Mouse (Mus musculus) lung, postnatal 0 days (tissue): ENCODE measurements around the gene Slc2a1. TPM values are rescaled to one million over a fixed set of nuclear protein-coding genes. Genes with fewer than 3 reads are reported as not detected.
A peak's percentile ranks its signal among the peaks of the same experiment; 100 is the strongest.

Experiments used
- ATAC-seq: fragments of 200-750 bp; cut with Nextera tagmentation; 2 replicates; pipeline ENCODE4 v1.8.0; 2017; ENCODE audit warnings: moderate library complexity
- DNase-seq: peaks from one replicate; pipeline ENCODE4 v3.0.0-alpha.2; 2016; ENCODE audit warnings: low spot score
- H3K27ac ChIP-seq: fragments of 300-500 bp; sonication (generic); 2 replicates; pipeline ENCODE4 v1.5.1; 2014; ENCODE audit warnings: antibody characterized with exemption, mild to moderate bottlenecking, low read length, mixed read lengths
- H3K27me3 ChIP-seq: fragments of 300-500 bp; sonication (generic); replicated peaks from 2 replicates; pipeline ENCODE4 v1.6.1; 2014; ENCODE audit warnings: low read length, mixed read lengths; ENCODE audit not compliant: insufficient read depth
- H3K36me3 ChIP-seq: fragments of 300-500 bp; sonication (generic); 2 replicates; pipeline ENCODE4 v1.6.1; 2014; ENCODE audit warnings: low read length, mixed read lengths; ENCODE audit not compliant: insufficient read depth
- H3K4me1 ChIP-seq: fragments of 300-500 bp; sonication (generic); 2 replicates; pipeline ENCODE4 v1.6.1; 2014; ENCODE audit warnings: antibody characterized with exemption, low read depth, low read length, mixed read lengths; ENCODE audit not compliant: insufficient read depth
- H3K4me2 ChIP-seq: fragments of 300-500 bp; sonication (generic); replicated peaks from 2 replicates; pipeline ENCODE4 v1.6.1; 2014; ENCODE audit warnings: low read depth, mild to moderate bottlenecking, low read length, moderate library complexity, mixed read lengths
- H3K4me3 ChIP-seq: fragments of 300-500 bp; sonication (generic); 2 replicates; pipeline ENCODE4 v1.5.1; 2014; ENCODE audit warnings: low read depth, low read length
- H3K9ac ChIP-seq: fragments of 300-500 bp; sonication (generic); replicated peaks from 2 replicates; pipeline ENCODE4 v1.6.1; 2014; ENCODE audit warnings: low read depth, mild to moderate bottlenecking
- H3K9me3 ChIP-seq: fragments of 300-500 bp; sonication (generic); 2 replicates; pipeline ENCODE4 v1.6.1; 2016; ENCODE audit warnings: low read length, mixed read lengths
- CTCF ChIP-seq: IDR thresholded peaks from 2 replicates; pipeline ENCODE4 v1.5.1; 2016; ENCODE audit warnings: antibody characterized with exemption, mild to moderate bottlenecking
- EP300 ChIP-seq: IDR thresholded peaks from 2 replicates; pipeline ENCODE4 v1.6.1; 2016; ENCODE audit warnings: antibody characterized with exemption, mild to moderate bottlenecking, control low read depth
- WGBS: fragments of 180-500 bp; shearing (Covaris S2); extraction: QIAGEN DNeasy Blood & Tissue Kit; methylation state at CpG from one replicate; pipeline ENCODE4 v1.1.7; 2014; 5-methylcytosine and 5-hydroxymethylcytosine counted together
- polyA plus RNA-seq: library from polyadenylated mRNA; unstranded; fragments of >200 nt; fragmentation: Nextera tagmentation; extraction: Ambion mirVana; gene quantifications from 2 replicates; pipeline ENCODE4 v1.2.1, GENCODE M21; 2015

Slc2a1 gene
- polyA plus RNA-seq, 1 experiment from 2014 or later: 16.7 TPM

GRCm38 (mm10) chr4:119104847-119105246 lies 3.7 kb upstream of the Slc2a1 start:
- H3K27ac ChIP-seq: no peak overlapping the region
- peaks cover 5% of the 10 kb centered on the region; the same call in 1 of the 2 replicates for H3K4me1 ChIP-seq
- ATAC-seq (no peak), DNase-seq (no peak)
- H3K9ac ChIP-seq: no peak overlapping the region
- no peaks in the 10 kb centered on the region for H3K27me3 ChIP-seq
- H3K4me3 ChIP-seq: no peak overlapping the region
- H3K4me2 ChIP-seq: no peak overlapping the region; the same call in 1 of the 2 replicates
- 45% methylated on average over 4 of the region's 4 CpGs for WGBS
- no peaks in the 10 kb centered on the region for H3K36me3 ChIP-seq
- no peaks in the 10 kb centered on the region for H3K9me3 ChIP-seq
- no peak for TF ChIP-seq CTCF
- TF ChIP-seq EP300: no peak

GRCm38 (mm10) chr4:119105704-119106103 lies 2.8 kb upstream of the Slc2a1 start:
- DNase-seq: peak; percentile 95

GRCm38 (mm10) chr4:119107867-119108266 lies 644 bp upstream of the Slc2a1 start:
- H3K27me3 ChIP-seq: no peaks in the 10 kb centered on the region
- no peak overlapping the region; the same call in 1 of the 2 replicates for H3K27ac ChIP-seq
- no peak for TF ChIP-seq CTCF
- TF ChIP-seq EP300: no peak
- DNase-seq (peak; percentile 18), ATAC-seq (no peak)
- H3K36me3 ChIP-seq: no peaks in the 10 kb centered on the region
- H3K4me2 ChIP-seq: peak overlapping the region; percentile 79
- H3K4me3 ChIP-seq: 0 out of 2 replicates have a peak overlapping the region, but pooled peaks have one; percentile 87
- WGBS: 62% methylated on average over 2 of the region's 2 CpGs
- no peak overlapping the region for H3K9ac ChIP-seq
- peaks cover 19% of the 10 kb centered on the region for H3K4me1 ChIP-seq
- no peaks in the 10 kb centered on the region for H3K9me3 ChIP-seq

More at GRCm38 (mm10) chr4:119105704-119106103, 2.8 kb upstream of the Slc2a1 start:
- Histone ChIP-seq H3K9me3 (no peaks in the 10 kb centered on the region), H3K4me1 (peaks cover 11% of the 10 kb centered on the region), H3K27ac (peak overlapping the region; percentile 54; the same call in 1 of the 2 replicates), H3K4me2 (peak overlapping the region; percentile 41), H3K36me3 (no peaks in the 10 kb centered on the region), H3K27me3 (no peaks in the 10 kb centered on the region), H3K4me3 (peak overlapping the region; percentile 17; the same call in 1 of the 2 replicates), H3K9ac (peak overlapping the region; percentile 29; the same call in 1 of the 2 replicates)
- under 1% methylated on average over 18 of the region's 18 CpGs for WGBS
- ATAC-seq: peak; percentile 71
- no peak for TF ChIP-seq CTCF
- TF ChIP-seq EP300: no peak

DNA sequence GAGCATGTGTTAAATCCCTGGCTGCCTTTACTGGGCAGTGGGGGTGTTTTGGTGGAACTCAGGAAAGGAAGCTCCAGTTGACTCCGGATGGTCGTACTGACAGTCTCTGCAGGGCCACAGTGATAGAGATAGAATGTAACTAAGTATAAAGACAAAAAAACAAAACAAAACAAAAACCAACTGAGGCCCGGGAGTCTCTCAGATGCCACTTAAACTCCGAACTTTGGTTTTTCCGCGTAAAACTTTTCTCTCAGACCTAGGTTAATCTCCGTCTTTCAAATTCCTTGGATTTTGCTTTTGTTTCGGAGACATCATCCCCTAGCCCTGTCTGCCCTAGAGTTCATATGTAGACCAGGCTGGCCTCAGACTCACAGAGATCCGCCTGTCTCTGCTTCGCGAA lies 1.1 kb downstream of the Slc2a1 start:
- H3K27ac ChIP-seq: peak overlapping the region; percentile 93
- no peak for TF ChIP-seq CTCF
- TF ChIP-seq EP300: no peak
- DNase-seq: no peak

GRCm38 (mm10) chr4:119110512-119110911 lies 2.0 kb downstream of the Slc2a1 start:
- H3K9me3 ChIP-seq: no peaks in the 10 kb centered on the region
- H3K4me3 ChIP-seq: no peak overlapping the region

More for the DNA sequence above, 1.1 kb downstream of the Slc2a1 start:
- WGBS: 14% methylated on average over 11 of the region's 11 CpGs
- Histone ChIP-seq H3K9ac (peak overlapping the region; percentile 84; the same call in 1 of the 2 replicates), H3K9me3 (no peaks in the 10 kb centered on the region), H3K4me3 (peak overlapping the region; percentile 87), H3K36me3 (no peaks in the 10 kb centered on the region), H3K4me1 (peaks cover 19% of the 10 kb centered on the region), H3K4me2 (peak overlapping the region; percentile 79), H3K27me3 (no peaks in the 10 kb centered on the region)
- no peak for ATAC-seq

DNA sequence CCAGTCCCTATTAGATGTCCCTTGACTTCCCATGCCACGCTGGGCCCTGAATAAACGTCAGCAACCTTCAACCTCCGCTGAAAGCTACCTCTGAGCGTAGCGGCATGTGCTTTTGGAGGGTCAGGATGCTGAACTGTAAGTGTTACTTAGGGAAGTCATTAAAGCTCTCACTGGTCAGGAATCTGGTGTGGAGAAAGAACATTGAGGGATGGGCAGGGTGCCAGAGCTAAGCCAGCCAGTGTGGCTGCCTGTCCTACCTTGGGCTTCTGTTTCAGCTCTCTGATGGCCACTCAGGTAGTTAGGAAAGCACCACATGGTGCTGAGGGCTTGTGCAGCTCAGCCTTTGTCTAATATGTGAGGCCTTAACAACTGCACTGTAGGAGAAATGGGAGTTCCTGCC lies 2.9 kb downstream of the Slc2a1 start:
- Histone ChIP-seq H3K4me3 (no peak overlapping the region), H3K27ac (no peak overlapping the region), H3K9me3 (no peaks in the 10 kb centered on the region), H3K27me3 (no peaks in the 10 kb centered on the region), H3K4me1 (peaks cover 30% of the 10 kb centered on the region), H3K9ac (no peak overlapping the region), H3K4me2 (0 out of 2 replicates have a peak overlapping the region, but pooled peaks have one; percentile 1), H3K36me3 (no peaks in the 10 kb centered on the region)
- DNase-seq (peak; percentile 69), ATAC-seq (no peak)
- WGBS: 44% methylated on average over 5 of the region's 5 CpGs
- TF ChIP-seq CTCF (no peak), EP300 (no peak)

More at GRCm38 (mm10) chr4:119110512-119110911, 2.0 kb downstream of the Slc2a1 start:
- DNase-seq (peak; percentile 17), ATAC-seq (no peak)
- H3K27me3 ChIP-seq: no peaks in the 10 kb centered on the region
- no peaks in the 10 kb centered on the region for H3K36me3 ChIP-seq
- TF ChIP-seq CTCF: no peak
- no peak for TF ChIP-seq EP300
- 44% methylated on average over 5 of the region's 5 CpGs for WGBS
- peak overlapping the region; percentile 79 for H3K4me2 ChIP-seq
- H3K27ac ChIP-seq: no peak overlapping the region
- no peak overlapping the region for H3K9ac ChIP-seq
- H3K4me1 ChIP-seq: peaks cover 24% of the 10 kb centered on the region
